Mouse (Mus musculus): ENCODE measurements at regions not wholly inside any gene's neighbourhood (a gene's known extent, or its start where the extent isn't known, plus 50 kb on each side); places are given as distances from the start of the nearest gene placed in this dataset.
A peak's percentile ranks its signal among the peaks of the same experiment; 100 is the strongest.

DNA sequence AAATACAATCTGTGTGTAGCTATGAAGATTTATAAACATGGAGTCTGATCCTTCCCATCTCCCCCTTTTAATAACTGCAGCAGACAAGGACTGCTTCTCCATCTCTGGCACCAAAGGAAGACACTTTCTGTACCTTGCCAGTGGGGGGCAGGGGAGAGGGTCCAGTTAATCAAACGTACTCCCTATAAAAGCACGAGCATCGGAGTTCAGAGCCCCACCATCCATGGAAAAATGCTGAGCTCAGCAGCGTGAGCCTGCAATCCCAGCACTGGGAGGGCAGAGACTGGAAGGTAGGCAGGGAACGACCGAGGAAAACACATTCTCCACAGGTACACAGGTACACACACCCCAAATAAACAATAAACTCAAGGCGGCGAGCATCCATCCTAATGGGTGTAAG is 234.1 kb upstream of the Kazn start:
- no peak for DNase-seq (ENCODE audit: low spot score in 2 of 2)

DNA sequence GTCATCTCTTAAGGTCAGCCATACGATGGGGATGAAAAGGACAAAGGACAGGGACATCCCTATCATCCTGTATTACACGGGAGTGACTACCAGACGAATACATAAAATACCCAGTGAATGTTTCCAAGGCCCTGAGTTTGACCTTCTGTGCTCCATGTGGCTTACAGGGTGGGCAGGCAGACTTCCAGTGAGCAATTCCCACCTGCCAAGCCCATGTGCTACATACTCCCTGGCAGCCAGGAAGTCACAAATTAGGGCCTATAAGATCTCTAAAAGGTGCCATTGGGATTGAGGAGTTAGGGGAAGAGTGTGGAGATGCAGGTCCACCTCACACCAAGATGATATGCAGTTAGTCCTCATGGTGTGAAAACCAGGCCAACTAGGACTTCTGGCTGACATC is 233.1 kb upstream of the Kazn start:
- DNase-seq (ENCODE audit: low spot score in 2 of 2), result no peak

DNA sequence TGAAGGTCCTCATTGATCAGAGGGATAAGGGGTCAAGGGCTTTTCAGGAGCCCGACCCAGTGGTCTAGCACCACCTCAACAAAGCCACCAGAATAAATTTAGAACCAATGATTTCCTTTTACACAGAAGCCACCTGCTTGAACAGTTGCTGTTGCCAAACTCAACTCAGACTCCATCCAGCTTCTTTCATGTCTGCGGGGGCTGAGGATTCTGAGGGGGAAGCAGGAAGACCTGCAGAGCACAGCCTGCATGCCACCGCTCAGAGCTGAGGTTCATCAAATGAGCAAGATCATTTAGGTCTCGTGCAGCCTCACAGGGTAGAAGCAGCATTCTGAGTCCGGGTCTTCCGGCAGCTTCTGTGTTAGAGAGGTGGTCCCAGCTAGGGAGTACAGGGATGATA is 231.6 kb upstream of the Kazn start:
- DNase-seq (ENCODE audit: low spot score in 2 of 2), result peak; percentile 53 to 54

DNA sequence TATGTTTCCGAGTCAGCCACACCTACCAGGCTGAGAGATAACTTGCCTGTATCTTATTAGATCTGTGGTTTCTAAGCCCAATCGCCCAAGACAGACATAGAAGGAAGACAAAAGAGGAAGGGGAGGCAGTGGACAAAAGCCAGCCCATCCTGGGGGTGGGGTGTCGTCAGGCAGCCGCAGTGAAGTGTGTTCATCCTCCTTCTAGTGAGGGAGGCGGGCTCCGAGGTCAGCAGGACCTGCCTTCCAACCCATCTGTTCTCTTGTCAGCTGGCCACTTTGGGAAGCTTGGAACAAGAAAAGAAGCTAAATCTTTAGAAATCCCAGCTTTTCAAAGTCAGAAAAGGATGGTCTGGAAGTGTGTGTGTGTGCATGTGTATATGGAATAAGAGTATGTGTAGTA is 228.7 kb upstream of the Kazn start:
- no peak for DNase-seq (ENCODE audit: low spot score in 2 of 2)

DNA sequence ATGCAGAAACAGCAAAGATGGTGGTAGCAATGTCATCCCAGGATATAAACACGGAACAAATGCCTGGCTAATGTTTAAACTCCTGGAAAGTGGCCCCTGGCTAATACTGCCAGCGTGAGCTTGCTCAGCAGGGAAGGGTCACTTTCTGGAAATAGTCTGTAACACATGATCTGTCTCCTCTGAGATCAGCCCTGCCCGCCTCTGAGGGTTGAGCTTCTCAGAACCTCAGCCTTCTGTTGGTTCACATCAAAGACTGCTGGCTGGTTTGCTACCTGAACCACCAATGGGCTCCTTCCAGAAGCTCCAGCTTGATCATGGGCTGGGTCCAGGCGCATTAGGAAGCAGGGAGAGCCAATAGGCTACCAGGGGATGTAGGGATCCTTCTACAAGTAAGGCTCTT is 226.0 kb upstream of the Kazn start:
- DNase-seq (ENCODE audit: low spot score in 2 of 2), result no peak

DNA sequence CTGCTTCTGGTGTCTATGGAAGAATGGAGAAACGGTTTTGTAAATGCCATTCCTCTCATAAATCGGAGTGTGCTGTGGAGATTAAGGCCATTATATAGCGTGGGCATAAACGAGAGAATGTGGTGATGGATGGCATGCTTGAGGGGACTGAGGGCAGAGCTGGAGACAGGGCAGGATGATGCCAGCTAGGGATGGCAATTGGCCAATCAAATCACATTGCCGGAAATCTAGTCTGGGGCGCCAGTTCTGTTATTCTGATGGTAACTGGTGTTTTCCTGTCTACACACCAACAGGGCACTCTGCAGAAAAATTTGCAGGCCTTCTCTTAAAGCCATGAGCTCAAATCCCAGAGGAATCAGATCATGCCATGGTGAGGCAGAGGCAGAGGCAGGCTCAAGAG is 224.9 kb upstream of the Kazn start:
- DNase-seq (ENCODE audit: low spot score in 2 of 2), result no peak

DNA sequence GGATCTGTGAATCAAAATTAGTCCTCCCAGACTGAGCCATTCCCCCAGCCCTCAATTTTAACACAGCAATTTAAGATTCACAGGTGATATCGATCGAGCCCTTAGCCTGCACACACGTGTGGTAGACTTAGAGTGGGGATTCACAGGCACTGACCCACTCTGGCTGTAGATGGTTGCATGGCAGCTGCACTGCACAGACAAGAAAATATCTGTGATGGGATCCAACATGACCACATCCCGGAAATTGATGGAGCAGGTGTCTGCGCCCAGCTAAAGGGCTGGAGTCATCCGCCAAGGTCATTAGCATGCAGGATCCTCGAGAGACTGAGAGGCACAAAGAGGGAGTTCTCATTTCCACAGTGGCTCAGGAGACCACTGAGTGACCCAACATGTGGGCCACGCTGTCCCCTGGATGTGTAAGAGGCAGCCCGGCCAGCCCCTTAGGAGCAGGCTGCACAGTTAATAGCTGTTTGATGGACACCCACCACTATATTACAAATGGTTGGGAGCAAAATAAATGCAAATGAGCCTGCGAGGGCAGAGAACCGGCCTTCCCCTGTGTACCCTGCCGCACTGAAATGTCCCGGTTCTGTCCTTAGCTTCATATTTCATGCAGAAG is 221.4 kb upstream of the Kazn start:
- DNase-seq (ENCODE audit: low spot score in 2 of 2), result no peak

DNA sequence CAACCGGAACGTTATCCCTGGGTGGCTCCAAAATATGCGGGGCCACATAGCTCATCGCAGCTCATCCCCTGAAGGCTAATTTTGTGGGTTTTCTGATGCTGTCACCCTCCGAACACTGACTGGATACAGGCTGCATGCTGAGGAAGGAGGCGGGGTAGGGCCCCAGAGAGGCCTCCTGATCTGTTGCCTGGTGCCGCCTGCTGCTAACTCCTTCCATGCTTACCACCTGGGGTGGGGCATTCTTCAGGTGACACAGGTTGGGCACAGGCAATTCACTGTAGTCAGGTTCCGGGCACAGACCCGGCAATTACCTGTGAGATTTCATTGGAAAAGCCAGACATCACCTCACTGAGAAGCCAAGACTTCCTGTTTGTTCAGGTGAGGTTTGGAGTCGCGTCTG is 213.4 kb upstream of the Kazn start:
- no peak for DNase-seq (ENCODE audit: low spot score in 2 of 2)

DNA sequence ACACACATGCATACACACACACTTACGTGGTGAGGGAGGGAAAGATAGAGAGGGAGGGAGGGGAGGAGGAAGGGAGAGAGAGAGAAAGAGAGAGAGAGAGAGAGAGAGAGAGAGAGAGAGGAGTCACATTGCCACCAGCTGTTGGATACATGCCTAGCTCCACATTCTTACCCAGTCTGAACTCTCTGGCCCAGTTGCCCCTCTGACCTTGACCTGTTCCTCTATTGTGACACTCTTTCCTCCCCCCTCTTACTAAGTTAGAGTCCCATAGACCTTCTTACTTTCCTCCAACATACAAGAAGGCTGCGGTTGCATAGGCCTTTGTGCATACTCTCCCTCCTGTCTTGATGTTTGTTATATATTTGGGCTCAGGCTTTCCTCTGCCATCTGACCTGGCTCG is 211.7 kb upstream of the Kazn start:
- no peak for DNase-seq (ENCODE audit: low spot score in 2 of 2)

DNA sequence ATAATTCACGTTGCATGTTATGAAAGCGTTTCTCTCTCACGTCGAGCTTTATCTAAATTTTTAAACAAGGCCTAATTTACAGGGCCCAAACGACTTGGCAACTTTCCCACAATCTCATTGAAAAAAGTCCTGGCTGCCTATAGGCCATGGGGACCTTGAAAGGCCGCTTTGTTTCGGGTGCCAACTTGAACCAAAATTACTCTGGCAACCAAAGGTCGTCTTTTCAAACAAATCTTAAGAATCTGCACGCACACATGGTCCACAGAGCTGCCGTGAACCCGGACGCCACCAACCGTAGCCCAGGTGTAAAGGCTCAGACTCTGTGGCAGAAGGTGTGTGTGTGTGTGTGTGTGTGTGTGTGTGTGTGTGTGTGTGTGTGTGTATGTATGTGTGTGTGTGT is 210.5 kb upstream of the Kazn start:
- DNase-seq (ENCODE audit: low spot score in 2 of 2), result no peak

DNA sequence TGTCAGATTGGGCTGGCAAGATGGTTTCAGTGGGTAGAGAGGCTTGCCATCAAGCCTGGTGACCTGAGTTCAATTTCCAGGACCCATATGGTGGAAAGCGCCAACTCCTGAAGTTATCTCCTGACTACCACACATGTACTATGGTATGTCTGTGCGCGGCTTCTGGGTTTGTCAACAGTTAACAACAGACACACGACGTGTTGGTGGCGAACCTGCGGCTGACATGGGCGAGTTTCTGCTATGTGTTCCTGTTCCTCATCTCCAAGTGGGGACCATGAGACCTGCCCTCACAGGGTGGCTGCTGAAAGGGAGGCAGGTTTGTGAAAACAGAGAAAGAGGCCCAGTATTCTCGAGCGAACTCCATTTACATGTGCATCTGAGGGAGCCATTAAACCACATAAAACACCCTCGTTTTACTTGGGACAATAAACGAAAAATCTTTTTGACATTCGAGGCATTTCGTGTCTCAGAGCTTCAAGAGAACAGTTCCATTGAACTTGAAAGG is 210.0 kb upstream of the Kazn start:
- no peak for DNase-seq (ENCODE audit: low spot score in 2 of 2)

DNA sequence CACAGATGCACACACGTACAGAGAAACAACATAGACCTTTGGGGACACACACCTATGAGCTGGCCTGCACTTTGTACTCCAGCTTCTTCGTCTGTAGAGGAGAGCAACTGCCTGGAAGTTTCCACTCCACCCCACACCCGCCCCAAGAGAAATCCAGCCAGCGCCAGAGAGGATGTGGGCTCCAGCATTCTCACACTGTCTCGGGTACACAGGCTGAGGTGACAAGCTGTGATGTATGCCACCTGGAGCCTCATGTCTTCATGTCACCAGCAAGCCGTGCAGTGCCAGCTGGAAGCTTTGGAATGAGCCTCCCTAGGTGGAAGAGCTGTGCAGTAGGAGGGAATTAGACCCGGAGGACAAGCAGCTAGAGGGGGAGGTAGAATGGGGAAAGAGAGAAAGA is 208.3 kb upstream of the Kazn start:
- DNase-seq (ENCODE audit: low spot score in 2 of 2), result peak; percentile 79 to 84

DNA sequence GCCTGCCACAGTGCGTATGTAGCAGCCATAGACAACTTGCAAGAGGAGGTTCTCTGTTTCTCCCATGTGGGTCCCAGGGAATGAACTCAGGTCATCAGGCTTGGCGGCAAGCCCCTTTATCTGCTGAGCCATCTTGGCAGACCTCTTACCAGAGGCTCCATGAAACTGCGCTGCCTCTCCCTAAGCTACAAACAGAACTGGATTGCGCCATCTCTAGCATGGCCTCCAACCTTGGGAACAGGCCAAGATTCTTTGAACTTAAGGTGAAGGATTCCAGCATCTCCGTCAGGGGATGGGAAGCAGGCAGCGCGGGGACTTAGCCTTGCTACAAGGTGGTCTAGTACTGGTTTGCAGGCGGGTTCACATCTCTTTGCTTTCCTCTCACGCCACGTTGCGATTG is 201.8 kb upstream of the Kazn start:
- DNase-seq (ENCODE audit: low spot score in 2 of 2), result no peak

DNA sequence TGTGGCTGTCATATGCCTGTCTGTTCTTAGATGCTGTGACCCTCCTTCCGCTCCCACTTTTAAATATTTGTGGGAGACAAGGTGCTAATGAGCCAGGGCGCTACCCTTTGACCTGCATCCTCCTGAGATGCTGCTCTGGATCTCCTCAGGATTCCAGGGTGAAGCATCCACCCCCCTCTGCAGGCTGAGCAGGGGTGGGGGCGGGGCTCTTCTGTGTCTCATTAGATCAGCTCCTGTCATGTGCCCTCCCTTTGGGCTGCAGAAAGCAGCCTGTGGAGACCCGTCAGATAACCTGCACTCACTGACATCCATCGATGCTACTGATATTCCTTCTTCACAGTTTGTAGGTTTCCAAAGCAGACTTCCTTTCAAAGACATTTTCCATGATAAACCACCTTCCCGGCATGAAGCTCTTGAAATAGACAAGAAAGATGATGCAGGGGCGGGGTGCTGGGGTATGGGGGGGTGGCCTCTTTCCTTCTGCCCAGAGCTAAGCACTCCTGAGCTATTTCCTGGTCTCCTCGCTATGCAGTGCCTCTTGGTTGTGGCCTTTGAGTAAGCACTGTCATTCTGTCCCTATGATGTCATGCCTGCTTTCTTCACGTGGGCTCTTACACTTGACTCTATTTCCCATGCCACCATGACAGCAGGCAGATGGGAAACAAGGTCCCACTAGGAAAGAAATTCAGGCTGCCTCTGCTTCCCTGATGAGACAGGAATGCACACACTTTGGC is 200.4 kb upstream of the Kazn start:
- no peak for DNase-seq (ENCODE audit: low spot score in 2 of 2)

DNA sequence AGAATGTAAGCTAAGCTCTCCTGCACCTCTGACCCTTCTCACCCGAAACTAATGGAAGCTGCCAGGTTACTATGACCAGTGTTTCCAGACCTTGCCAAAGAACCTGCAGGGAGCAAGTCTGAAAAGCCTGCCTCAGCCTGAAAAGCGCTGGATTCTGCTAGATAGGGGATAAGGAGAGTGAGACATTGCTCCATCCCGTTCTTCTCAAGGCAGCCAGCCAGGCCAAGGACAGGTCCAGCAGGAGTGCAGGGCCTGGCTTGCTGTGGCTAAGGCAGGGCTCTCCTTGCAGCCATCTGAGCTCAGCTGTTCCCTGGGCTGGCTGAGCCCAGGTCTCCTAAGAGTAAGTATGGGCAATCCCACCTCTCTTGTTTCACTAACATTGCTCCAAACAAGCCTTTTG is 185.4 kb upstream of the Kazn start:
- DNase-seq (ENCODE audit: low spot score in 2 of 2), result no peak

DNA sequence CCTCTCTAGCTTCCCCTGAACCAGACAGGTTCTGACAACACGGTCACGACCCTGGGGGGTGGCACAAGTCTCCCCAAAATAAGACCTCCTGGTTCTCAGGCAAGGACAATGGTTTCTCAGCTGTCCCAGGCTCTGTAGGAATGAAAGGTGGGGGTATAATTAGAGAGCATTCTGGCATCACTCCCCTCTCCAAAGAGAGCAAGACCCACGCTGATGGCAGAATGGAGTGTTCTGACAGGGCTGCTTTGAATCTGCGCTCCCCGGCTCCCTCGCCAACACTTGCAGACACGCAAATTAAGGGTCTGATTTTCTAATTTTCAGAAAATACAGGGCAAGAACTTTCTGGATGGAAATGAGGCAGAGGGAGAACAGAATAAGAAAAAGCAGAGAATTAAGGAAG is 181.2 kb upstream of the Kazn start:
- no peak for DNase-seq (ENCODE audit: low spot score in 2 of 2)

DNA sequence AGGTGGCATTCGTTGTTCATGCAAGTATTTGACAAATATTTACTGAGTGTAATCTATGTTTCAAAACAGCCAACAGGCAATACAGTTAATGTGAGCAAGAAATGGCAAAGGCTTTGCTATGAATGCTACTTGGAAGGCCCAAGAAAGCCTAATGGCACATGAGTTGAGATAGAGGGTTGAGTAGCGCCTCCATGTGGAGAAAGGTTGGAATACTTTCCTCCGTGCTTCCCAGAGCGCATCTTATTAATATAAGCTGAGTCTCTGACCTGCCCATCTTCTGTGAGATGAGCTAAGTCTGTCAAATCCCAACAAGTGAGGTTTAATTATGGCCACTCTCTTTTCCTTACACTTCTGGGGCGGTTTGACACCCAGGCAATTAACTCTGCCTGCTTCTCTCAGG is 175.7 kb upstream of the Kazn start:
- no peak for DNase-seq (ENCODE audit: low spot score in 2 of 2)

DNA sequence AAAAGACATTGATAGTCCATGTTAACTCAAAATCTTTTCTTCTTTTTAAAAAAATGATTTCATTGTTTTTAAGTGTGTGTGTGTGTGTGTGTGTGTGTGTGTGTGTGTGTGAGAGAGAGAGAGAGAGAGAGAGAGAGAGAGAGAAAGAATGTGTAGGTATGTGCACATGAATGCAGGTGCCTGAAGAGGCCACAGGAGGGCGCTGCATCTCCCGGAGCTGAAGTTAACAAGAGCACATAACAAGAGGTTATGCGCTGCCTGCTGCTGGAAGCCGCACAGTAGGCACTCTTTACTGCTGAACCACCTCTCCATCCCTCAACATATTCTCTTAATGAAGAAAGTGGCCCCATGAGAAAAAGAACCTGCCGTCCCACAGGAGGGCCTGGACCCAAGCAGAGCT is 172.6 kb upstream of the Kazn start:
- DNase-seq (ENCODE audit: low spot score in 2 of 2), result no peak

DNA sequence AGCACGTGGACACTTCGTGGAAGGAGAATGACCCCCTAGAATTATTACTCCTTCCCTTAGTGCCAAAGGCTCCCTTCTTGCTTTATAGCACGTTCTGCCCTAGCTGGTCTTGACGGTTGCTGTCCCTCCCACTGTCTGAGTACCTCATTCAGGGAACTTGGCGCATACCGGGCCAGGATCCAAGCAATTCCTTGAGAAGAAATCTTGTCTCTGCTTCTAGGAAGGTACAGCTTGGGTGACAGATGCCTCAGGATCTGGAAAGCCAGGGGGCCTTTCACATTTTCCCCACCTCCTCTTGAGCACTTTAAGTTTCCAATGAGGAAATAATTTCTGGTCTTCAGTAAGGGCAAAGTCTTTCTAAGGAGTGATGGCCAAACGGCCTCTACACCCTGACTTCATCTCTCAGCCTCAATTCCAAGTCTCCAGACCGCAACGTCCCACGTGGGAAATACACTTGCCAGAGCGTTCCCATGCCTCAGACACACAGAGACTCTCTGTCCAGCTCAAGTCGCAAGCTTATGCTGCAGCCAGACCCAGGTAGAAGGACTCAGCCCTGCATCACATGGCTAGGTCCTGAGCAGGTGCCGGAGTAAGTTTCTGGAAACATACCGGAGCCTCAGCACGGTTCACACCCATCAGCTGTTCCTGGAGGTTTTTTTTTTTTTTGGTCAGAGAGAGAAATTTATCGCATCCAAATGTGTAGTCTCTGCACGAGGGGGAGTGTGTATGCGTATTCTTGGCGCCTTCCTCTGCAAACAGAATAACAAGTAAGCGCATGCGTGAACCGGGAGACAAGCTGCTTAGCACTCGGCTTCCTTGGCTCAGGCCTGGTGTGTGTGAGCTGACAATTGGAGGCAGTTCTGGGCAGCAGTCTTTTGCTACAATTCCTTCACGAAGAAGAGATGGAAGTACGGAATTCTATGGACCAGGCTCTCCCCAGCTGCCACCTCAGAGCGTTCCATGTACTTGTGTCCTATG is 171.7 kb upstream of the Kazn start:
- peak; percentile 75 to 86 for DNase-seq (ENCODE audit: low spot score in 2 of 2)

DNA sequence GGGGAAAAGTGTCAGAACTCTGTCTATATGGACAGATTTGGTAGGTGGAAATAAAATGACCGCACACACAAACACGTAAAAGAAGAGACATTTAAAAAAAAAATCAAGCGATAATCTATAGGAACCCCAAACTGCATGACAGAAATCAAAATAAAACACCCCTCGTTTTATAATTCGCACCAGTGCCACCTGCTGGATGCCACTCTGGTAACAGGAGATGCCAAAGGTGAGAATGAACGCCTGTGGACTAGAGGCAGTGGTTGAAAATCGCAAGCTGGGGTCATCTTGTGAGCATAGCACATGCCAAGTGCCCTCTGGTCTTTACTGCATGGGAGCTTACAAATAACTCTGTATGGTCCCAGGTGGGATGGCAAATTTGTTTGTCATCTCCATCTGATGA is 158.7 kb upstream of the Kazn start:
- DNase-seq (ENCODE audit: low spot score in 2 of 2), result no peak

DNA sequence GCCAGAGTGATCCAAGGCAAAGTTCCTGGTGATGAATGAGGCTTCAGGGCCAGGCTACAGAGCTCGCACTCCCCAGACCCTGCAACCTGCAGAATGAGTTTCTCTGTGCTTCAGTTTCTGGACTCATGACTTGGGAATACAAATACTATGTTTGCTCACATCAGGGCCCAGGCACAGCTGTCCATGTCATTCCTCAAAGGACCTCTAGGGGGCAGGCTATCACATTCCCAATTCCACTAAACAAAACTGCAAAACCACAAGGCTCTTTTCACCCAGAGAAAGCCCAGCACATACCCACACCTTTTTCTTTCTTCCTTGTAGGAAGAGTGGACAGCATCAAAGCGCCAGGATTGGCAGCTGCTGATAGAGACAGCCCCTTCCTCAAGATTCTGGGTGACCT is 153.7 kb upstream of the Kazn start:
- peak; percentile 63 to 70 for DNase-seq (ENCODE audit: low spot score in 2 of 2)

DNA sequence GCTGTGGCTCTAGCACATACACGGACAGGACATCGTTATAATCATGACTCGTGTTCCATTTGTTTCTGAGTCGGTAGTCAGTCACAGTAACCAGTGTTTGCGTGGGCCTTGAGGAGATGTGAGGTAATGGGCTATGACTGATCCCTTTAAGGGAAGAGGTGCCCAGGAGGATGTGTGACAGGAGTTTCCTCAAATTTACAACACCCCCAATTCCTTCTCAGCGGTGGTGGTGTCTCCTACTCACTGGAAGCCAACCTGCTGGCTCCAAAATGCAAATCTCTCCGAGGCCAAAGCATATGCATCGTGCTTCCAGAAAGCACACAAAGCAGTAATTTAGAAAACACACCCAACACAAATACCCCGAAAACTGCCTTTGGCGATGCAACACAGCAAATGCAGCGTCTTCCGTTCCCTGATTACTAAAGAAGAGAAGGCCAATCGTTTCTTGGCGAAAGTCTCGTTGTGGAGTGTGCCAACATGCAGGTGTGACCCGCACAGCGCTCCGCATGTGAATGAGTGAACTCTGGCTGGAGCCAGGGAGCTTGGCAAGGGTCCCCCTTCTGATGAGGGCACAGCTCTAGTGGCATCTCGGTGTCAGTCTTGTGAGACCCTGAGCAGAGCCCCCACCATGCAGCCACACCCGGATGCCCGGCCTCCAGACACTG is 151.5 kb upstream of the Kazn start:
- DNase-seq (ENCODE audit: low spot score in 2 of 2), result peak; percentile 48 to 52
